Mouse (Mus musculus): Measurements from ENCODE around the gene Ormdl3. TPM values are rescaled to one million over a fixed set of nuclear protein-coding genes. Genes with fewer than 3 reads are reported as not detected.

Gene Ormdl3
- polyA plus RNA-seq, 1 experiment from 2014 or later, result 50.8 TPM

DNA sequence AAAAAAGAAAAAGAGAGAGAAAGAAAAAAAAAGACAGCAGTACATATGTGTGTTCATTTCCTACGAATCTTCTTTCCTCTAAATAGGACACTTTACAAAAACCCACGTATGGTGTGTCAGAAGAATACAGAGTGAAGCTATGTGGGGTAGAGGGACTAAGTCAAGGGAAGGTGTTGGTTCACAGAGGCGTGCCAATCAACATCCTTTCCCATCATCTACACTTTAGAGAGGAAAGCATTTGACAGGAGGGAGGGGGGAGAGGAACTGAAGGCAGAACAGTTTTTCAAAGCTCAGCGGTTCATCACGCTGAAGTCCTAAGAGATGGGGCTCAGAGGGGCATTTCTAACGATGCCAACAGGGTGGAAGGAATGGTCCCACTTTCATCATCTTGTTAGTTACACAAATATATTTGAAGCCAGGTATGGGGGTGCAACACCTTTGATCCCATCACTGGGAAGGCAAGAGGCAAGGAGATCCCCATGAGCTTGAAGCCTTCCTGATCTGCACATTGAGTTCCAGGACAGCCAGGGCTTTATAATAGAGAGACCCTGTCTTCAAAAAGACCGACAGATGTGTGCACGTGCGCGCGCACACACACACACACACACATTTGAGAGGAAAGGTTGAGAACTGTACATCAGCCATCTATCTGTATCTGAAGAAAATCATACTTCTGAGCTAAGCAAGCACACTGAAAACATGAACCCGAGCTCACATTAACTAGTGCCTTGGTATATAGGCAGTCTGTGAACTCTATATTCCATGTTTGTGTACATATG lies 40.5 kb downstream of the Ormdl3 start:
- H3K4me2 ChIP-seq (ENCODE audit: low read depth, low read length), result no peak overlapping the region
- H3K4me3 ChIP-seq (ENCODE audit: low read length), result no peak overlapping the region
- peaks cover 56% of the 10 kb centered on the region for H3K27me3 ChIP-seq (ENCODE audit: control insufficient read depth, insufficient read depth, low read depth, low read length)
- H3K27ac ChIP-seq (ENCODE audit: low read length), result no peak overlapping the region
- peaks cover 6% of the 10 kb centered on the region for H3K4me1 ChIP-seq (replicated peaks; ENCODE audit: control insufficient read depth, insufficient read depth, low read length)
- no peaks in the 10 kb centered on the region for H3K36me3 ChIP-seq (ENCODE audit: control insufficient read depth, insufficient read depth, low read length)
- 38% methylated on average over 12 of the region's 12 CpGs for whole genome bisulfite sequencing
- no peak for ATAC-seq (ENCODE audit: low read depth)
- H3K9me3 ChIP-seq (ENCODE audit: control insufficient read depth, low read length), result no peaks in the 10 kb centered on the region; the same call in 1 of the 2 replicates
- H3K9ac ChIP-seq (ENCODE audit: low read length), result no peak overlapping the region

DNA sequence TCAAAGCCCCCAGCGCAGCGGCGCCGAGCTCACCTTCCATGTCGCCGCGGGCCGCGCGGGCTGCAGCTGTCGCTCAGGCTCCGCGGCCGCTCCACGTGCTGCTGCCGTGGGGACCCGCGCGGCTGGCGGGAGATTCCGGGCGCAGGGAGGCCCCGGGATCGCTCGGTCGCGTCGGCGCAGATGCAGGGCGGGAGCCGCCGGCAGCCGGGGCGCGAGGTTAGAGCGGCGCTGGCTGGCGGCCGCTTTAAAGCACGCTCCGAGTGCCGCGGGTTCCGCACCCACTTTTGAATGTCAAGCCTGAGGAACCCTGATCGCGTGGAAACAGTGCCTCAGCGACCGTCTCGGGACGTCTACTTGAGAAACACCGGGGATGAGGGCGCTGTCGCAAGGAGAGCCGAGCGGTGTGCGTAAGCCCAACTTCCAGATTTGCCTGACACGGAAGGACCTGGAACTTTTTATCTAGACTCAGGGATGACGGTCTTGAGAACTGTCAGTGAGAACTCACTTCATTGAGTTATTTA lies 41.4 kb downstream of the Ormdl3 start, which contains the start of gene Ikzf3:
Gene Ikzf3 (minus strand): TSS at position 321 of the 521 bp plus-strand sequence.
- no peak within 1 kb of the TSS for H3K27ac ChIP-seq (ENCODE audit: low read length)

GRCm38 (mm10) chr11:98544890-98545677 lies 42.1 kb downstream of the Ormdl3 start:
- Histone ChIP-seq H3K27me3 (ENCODE audit: control insufficient read depth, insufficient read depth, low read depth, low read length) (peaks cover 54% of the 10 kb centered on the region), H3K4me2 (ENCODE audit: low read depth, low read length) (peak overlapping the region; percentile 86), H3K9me3 (ENCODE audit: control insufficient read depth, low read length) (no peaks in the 10 kb centered on the region; the same call in 1 of the 2 replicates), H3K27ac (ENCODE audit: low read length) (no peak overlapping the region), H3K4me1 (replicated peaks; ENCODE audit: control insufficient read depth, insufficient read depth, low read length) (0 out of 2 replicates have a peak, but pooled peaks cover 2% of the 10 kb centered on the region), H3K9ac (ENCODE audit: low read length) (peak overlapping the region; percentile 51; the same call in 1 of the 2 replicates), H3K4me3 (ENCODE audit: low read length) (peak overlapping the region; percentile 52), H3K36me3 (ENCODE audit: control insufficient read depth, insufficient read depth, low read length) (no peaks in the 10 kb centered on the region)
- 4% methylated on average over 16 of the region's 16 CpGs for WGBS
- no peak for ATAC-seq (ENCODE audit: low read depth)

More for the DNA sequence above, 41.4 kb downstream of the Ormdl3 start, which contains the start of gene Ikzf3:
- Histone ChIP-seq H3K4me3 (ENCODE audit: low read length) (peak within 1 kb of the TSS; percentile 52), H3K4me1 (replicated peaks; ENCODE audit: control insufficient read depth, insufficient read depth, low read length) (peaks cover 6% of the 10 kb centered on the region), H3K4me2 (ENCODE audit: low read depth, low read length) (peak within 1 kb of the TSS; percentile 86), H3K9me3 (ENCODE audit: control insufficient read depth, low read length) (no peaks in the 10 kb centered on the region; the same call in 1 of the 2 replicates), H3K9ac (ENCODE audit: low read length) (peak within 1 kb of the TSS; percentile 51; the same call in 1 of the 2 replicates), H3K36me3 (ENCODE audit: control insufficient read depth, insufficient read depth, low read length) (no peaks in the 10 kb centered on the region), H3K27me3 (ENCODE audit: control insufficient read depth, insufficient read depth, low read depth, low read length) (peaks cover 56% of the 10 kb centered on the region)
- ATAC-seq (ENCODE audit: low read depth), result peak; percentile 28; the same call in 1 of the 2 replicates
- under 1% methylated on average over 57 of the region's 58 CpGs for WGBS

DNA sequence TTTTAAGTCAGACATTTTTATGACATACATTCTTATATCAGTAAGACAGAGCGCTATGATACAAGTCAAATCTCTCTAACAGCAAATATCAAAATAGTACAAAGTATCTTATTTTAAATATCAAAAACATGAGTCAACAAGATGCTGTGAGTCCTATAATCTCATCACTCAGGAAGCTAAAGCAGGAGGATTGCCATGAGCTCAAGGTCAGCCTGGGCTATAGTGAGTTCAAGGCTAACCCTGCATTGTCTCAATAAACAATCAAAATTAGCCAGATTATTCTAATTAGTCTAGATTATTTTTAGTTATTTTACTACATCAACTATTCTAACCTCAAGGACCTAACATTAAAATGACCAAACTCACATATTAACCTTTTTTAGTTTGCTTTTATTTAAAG lies 43.8 kb downstream of the Ormdl3 start:
- 0 out of 2 replicates have a peak, but pooled peaks cover 2% of the 10 kb centered on the region for H3K4me1 ChIP-seq (replicated peaks; ENCODE audit: control insufficient read depth, insufficient read depth, low read length)
- no peak overlapping the region for H3K27ac ChIP-seq (ENCODE audit: low read length)
- no peak overlapping the region for H3K9ac ChIP-seq (ENCODE audit: low read length)
- H3K4me2 ChIP-seq (ENCODE audit: low read depth, low read length), result no peak overlapping the region
- H3K36me3 ChIP-seq (ENCODE audit: control insufficient read depth, insufficient read depth, low read length), result no peaks in the 10 kb centered on the region
- 70% methylated on average over 1 of the region's 1 CpGs for WGBS
- no peak for ATAC-seq (ENCODE audit: low read depth)
- H3K9me3 ChIP-seq (ENCODE audit: control insufficient read depth, low read length), result no peaks in the 10 kb centered on the region; the same call in 1 of the 2 replicates
- H3K27me3 ChIP-seq (ENCODE audit: control insufficient read depth, insufficient read depth, low read depth, low read length), result peaks cover 42% of the 10 kb centered on the region
- no peak overlapping the region for H3K4me3 ChIP-seq (ENCODE audit: low read length)

GRCm38 (mm10) chr11:98542553-98542952 lies 44.6 kb downstream of the Ormdl3 start:
- peaks cover 34% of the 10 kb centered on the region for H3K27me3 ChIP-seq (ENCODE audit: control insufficient read depth, insufficient read depth, low read depth, low read length)
- H3K4me1 ChIP-seq (replicated peaks; ENCODE audit: control insufficient read depth, insufficient read depth, low read length), result 0 out of 2 replicates have a peak, but pooled peaks cover 2% of the 10 kb centered on the region
- H3K9ac ChIP-seq (ENCODE audit: low read length), result no peak overlapping the region
- H3K4me2 ChIP-seq (ENCODE audit: low read depth, low read length), result no peak overlapping the region
- WGBS, result 67% methylated on average over 8 of the region's 8 CpGs
- no peaks in the 10 kb centered on the region for H3K36me3 ChIP-seq (ENCODE audit: control insufficient read depth, insufficient read depth, low read length)
- no peak for ATAC-seq (ENCODE audit: low read depth)
- no peak overlapping the region for H3K4me3 ChIP-seq (ENCODE audit: low read length)
- H3K27ac ChIP-seq (ENCODE audit: low read length), result no peak overlapping the region
- H3K9me3 ChIP-seq (ENCODE audit: control insufficient read depth, low read length), result no peaks in the 10 kb centered on the region; the same call in 1 of the 2 replicates

GRCm38 (mm10) chr11:98540319-98540718 lies 46.8 kb downstream of the Ormdl3 start:
- 78% methylated on average over 5 of the region's 5 CpGs for WGBS
- H3K9me3 ChIP-seq (ENCODE audit: control insufficient read depth, low read length), result no peaks in the 10 kb centered on the region; the same call in 1 of the 2 replicates
- no peak overlapping the region for H3K9ac ChIP-seq (ENCODE audit: low read length)
- H3K36me3 ChIP-seq (ENCODE audit: control insufficient read depth, insufficient read depth, low read length), result no peaks in the 10 kb centered on the region
- no peak overlapping the region for H3K4me2 ChIP-seq (ENCODE audit: low read depth, low read length)
- H3K4me1 ChIP-seq (replicated peaks; ENCODE audit: control insufficient read depth, insufficient read depth, low read length), result no peaks in the 10 kb centered on the region
- H3K27me3 ChIP-seq (ENCODE audit: control insufficient read depth, insufficient read depth, low read depth, low read length), result peaks cover 14% of the 10 kb centered on the region
- no peak for ATAC-seq (ENCODE audit: low read depth)
- no peak overlapping the region for H3K27ac ChIP-seq (ENCODE audit: low read length)
- no peak overlapping the region for H3K4me3 ChIP-seq (ENCODE audit: low read length)

DNA sequence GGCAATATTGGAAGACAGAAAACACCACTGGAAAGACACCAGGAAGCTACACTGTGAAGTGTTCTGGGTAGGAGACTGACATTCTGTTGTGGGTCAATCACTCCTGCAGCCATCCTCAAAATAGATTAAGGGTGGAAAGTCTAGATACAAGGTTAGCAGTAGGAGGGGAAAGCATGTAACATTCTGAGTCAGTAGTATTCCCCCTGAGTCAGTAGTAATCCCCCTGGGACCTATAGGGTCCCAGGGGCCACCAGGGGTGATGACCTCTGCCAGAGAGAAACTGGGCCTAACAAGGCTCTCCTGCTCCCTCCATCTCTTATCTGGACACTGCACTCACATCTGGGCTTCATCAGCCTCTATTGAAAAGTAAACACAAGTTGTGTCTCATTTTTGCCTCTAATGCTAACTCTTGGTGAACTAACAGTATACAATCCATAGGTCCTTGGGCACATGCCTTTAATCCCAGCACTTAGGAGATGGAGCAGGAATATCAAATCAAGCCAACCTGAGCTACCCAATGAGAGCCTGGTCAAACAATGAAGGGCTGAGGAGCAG lies 49.6 kb downstream of the Ormdl3 start:
- Histone ChIP-seq H3K36me3 (ENCODE audit: control insufficient read depth, insufficient read depth, low read length) (no peaks in the 10 kb centered on the region), H3K9ac (ENCODE audit: low read length) (no peak overlapping the region), H3K4me1 (replicated peaks; ENCODE audit: control insufficient read depth, insufficient read depth, low read length) (no peaks in the 10 kb centered on the region), H3K4me3 (ENCODE audit: low read length) (no peak overlapping the region), H3K27me3 (ENCODE audit: control insufficient read depth, insufficient read depth, low read depth, low read length) (peaks cover 3% of the 10 kb centered on the region; the same call in 1 of the 2 replicates), H3K27ac (ENCODE audit: low read length) (no peak overlapping the region), H3K9me3 (ENCODE audit: control insufficient read depth, low read length) (no peaks in the 10 kb centered on the region; the same call in 1 of the 2 replicates), H3K4me2 (ENCODE audit: low read depth, low read length) (no peak overlapping the region)
- no peak for ATAC-seq (ENCODE audit: low read depth)

Measured in lung, embryonic 16.5 days (tissue).